Mouse (Mus musculus): ENCODE results near the gene Alkbh7.

Gene Alkbh7

GRCm38 (mm10) chr17:56997029-56997667 lies at the start of gene Alkbh7:
TSS of gene Alkbh7 (plus strand) at chr17:56997339.
- DNase-seq (ENCODE audit: extremely low read depth, low read depth, low spot score): peak; percentile 96

GRCm38 (mm10) chr17:56950915-56951314 lies 46.2 kb upstream of the Alkbh7 start:
- DNase-seq (ENCODE audit: extremely low read depth, low read depth, low spot score): peak; percentile 37

GRCm38 (mm10) chr17:56952639-56953038 lies 44.5 kb upstream of the Alkbh7 start:
- no peak for DNase-seq (ENCODE audit: extremely low read depth, low read depth, low spot score)

GRCm38 (mm10) chr17:56954871-56955270 lies 42.3 kb upstream of the Alkbh7 start:
- DNase-seq (ENCODE audit: extremely low read depth, low read depth, low spot score): no peak

GRCm38 (mm10) chr17:56957763-56958429 lies 39.2 kb upstream of the Alkbh7 start:
- DNase-seq (ENCODE audit: extremely low read depth, low read depth, low spot score): no peak

GRCm38 (mm10) chr17:56958667-56959066 lies 38.5 kb upstream of the Alkbh7 start:
- DNase-seq (ENCODE audit: extremely low read depth, low read depth, low spot score): no peak

GRCm38 (mm10) chr17:56961880-56962279 lies 35.3 kb upstream of the Alkbh7 start:
- no peak for DNase-seq (ENCODE audit: extremely low read depth, low read depth, low spot score)

- DNase-seq (ENCODE audit: extremely low read depth, low read depth, low spot score): no peak
These were observed 34.3 kb upstream of the Alkbh7 start for GRCm38 (mm10) chr17:56962642-56963405.

- no peak for DNase-seq (ENCODE audit: extremely low read depth, low read depth, low spot score)
These were observed 33.5 kb upstream of the Alkbh7 start for GRCm38 (mm10) chr17:56963646-56964045.

GRCm38 (mm10) chr17:56969321-56969720 lies 27.8 kb upstream of the Alkbh7 start:
- DNase-seq (ENCODE audit: extremely low read depth, low read depth, low spot score): no peak

GRCm38 (mm10) chr17:56970081-56970480 lies 27.1 kb upstream of the Alkbh7 start:
- DNase-seq (ENCODE audit: extremely low read depth, low read depth, low spot score): no peak

- no peak for DNase-seq (ENCODE audit: extremely low read depth, low read depth, low spot score)
These were observed 23.0 kb upstream of the Alkbh7 start for GRCm38 (mm10) chr17:56973956-56974707.

GRCm38 (mm10) chr17:56974708-56975240 lies 22.4 kb upstream of the Alkbh7 start:
- DNase-seq (ENCODE audit: extremely low read depth, low read depth, low spot score): peak; percentile 95

GRCm38 (mm10) chr17:56975391-56975790 lies 21.7 kb upstream of the Alkbh7 start:
- DNase-seq (ENCODE audit: extremely low read depth, low read depth, low spot score): no peak

GRCm38 (mm10) chr17:56976531-56977390 lies 20.4 kb upstream of the Alkbh7 start:
- DNase-seq (ENCODE audit: extremely low read depth, low read depth, low spot score): no peak

- DNase-seq (ENCODE audit: extremely low read depth, low read depth, low spot score): no peak
These were observed 17.6 kb upstream of the Alkbh7 start for GRCm38 (mm10) chr17:56979524-56979923.

- DNase-seq (ENCODE audit: extremely low read depth, low read depth, low spot score): no peak
These were observed 16.1 kb upstream of the Alkbh7 start for GRCm38 (mm10) chr17:56981049-56981448.

- DNase-seq (ENCODE audit: extremely low read depth, low read depth, low spot score): peak; percentile 54
These were observed 15.1 kb upstream of the Alkbh7 start, which contains the start of gene Acer1 for GRCm38 (mm10) chr17:56982013-56982412. TSS of gene Acer1 (minus strand) at chr17:56982126.

GRCm38 (mm10) chr17:56984886-56985285 lies 12.3 kb upstream of the Alkbh7 start:
- DNase-seq (ENCODE audit: extremely low read depth, low read depth, low spot score): no peak

GRCm38 (mm10) chr17:56985656-56986055 lies 11.5 kb upstream of the Alkbh7 start:
- no peak for DNase-seq (ENCODE audit: extremely low read depth, low read depth, low spot score)

Data from fat pad, adult 2 months (tissue).